Mouse (Mus musculus) midbrain, embryonic 13.5 days (tissue): ENCODE measurements around the gene Osbpl6. TPM values are rescaled to one million over a fixed set of nuclear protein-coding genes. Genes with fewer than 3 reads are reported as not detected.

Experiments used
- ATAC-seq: fragments of 200-750 bp; cut with Nextera tagmentation; 2 replicates; pipeline ENCODE4 v1.8.0; 2017; ENCODE audit warnings: mild to moderate bottlenecking, moderate TSS enrichment, moderate library complexity
- H3K27ac ChIP-seq: fragments of 300-500 bp; sonication (generic); 2 replicates; pipeline ENCODE4 v1.5.1; 2015; ENCODE audit warnings: inconsistent platforms, mild to moderate bottlenecking, moderate library complexity
- H3K27me3 ChIP-seq: fragments of 300-500 bp; sonication (generic); 2 replicates; pipeline ENCODE4 v1.6.1; 2015; ENCODE audit warnings: mild to moderate bottlenecking, inconsistent platforms
- H3K36me3 ChIP-seq: fragments of 300-500 bp; sonication (generic); 2 replicates; pipeline ENCODE4 v1.6.1; 2015; ENCODE audit warnings: mild to moderate bottlenecking, inconsistent platforms
- H3K4me1 ChIP-seq: fragments of 300-500 bp; sonication (generic); replicated peaks from 2 replicates; pipeline ENCODE4 v1.6.1; 2015; ENCODE audit warnings: inconsistent platforms
- H3K4me2 ChIP-seq: fragments of 300-500 bp; sonication (generic); replicated peaks from 2 replicates; pipeline ENCODE4 v1.6.1; 2015; ENCODE audit warnings: moderate library complexity, mild to moderate bottlenecking, inconsistent platforms
- H3K4me3 ChIP-seq: fragments of 300-500 bp; sonication (generic); replicated peaks from 2 replicates; pipeline ENCODE4 v1.5.1; 2015; ENCODE audit warnings: mild to moderate bottlenecking, inconsistent platforms
- H3K9ac ChIP-seq: fragments of 300-500 bp; sonication (generic); replicated peaks from 2 replicates; pipeline ENCODE4 v1.6.1; 2015; ENCODE audit warnings: mild to moderate bottlenecking, inconsistent platforms
- H3K9me3 ChIP-seq: fragments of 300-500 bp; sonication (generic); 2 replicates; pipeline ENCODE4 v1.6.1; 2016; ENCODE audit warnings: mild to moderate bottlenecking, inconsistent platforms
- WGBS: fragments of 180-500 bp; shearing (Covaris S2); methylation state at CpG from one replicate; pipeline ENCODE4 v1.1.7; 2015; 5-methylcytosine and 5-hydroxymethylcytosine counted together
- polyA plus RNA-seq: library from polyadenylated mRNA; unstranded; fragments of >200 nt; fragmentation: Nextera tagmentation; extraction: Ambion mirVana; gene quantifications from 2 replicates; pipeline ENCODE4 v1.2.1, GENCODE M21; 2015

Osbpl6 gene
- polyA plus RNA-seq, 1 experiment from 2014 or later, result 19.9 TPM

DNA sequence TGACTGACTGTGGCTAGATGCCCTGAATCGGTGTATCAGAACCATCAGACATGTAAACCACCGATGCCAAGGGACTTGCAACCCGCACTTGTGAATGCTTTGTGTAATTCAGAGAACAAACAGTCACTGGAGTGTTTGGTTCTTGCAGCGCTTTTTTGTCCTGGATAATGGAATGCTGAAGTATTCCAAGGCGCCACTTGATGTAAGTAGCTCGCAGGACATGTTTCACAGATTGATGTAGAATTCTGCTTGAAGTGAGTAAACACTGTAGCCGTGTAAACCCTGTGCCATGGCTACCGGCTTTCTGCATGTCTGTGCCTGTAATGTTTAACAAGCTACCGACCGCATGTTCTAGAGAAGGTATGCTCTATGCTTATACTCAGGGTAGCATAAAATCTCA is 141.9 kb downstream of the Osbpl6 start:
- H3K36me3 ChIP-seq, result no peaks in the 10 kb centered on the region
- WGBS, result 84% methylated on average over 10 of the region's 10 CpGs
- H3K4me1 ChIP-seq, result no peaks in the 10 kb centered on the region
- H3K9ac ChIP-seq, result no peak overlapping the region
- H3K27ac ChIP-seq, result no peak overlapping the region
- ATAC-seq, result no peak
- H3K9me3 ChIP-seq, result no peaks in the 10 kb centered on the region
- no peak overlapping the region for H3K4me3 ChIP-seq
- no peaks in the 10 kb centered on the region for H3K27me3 ChIP-seq
- no peak overlapping the region for H3K4me2 ChIP-seq

DNA sequence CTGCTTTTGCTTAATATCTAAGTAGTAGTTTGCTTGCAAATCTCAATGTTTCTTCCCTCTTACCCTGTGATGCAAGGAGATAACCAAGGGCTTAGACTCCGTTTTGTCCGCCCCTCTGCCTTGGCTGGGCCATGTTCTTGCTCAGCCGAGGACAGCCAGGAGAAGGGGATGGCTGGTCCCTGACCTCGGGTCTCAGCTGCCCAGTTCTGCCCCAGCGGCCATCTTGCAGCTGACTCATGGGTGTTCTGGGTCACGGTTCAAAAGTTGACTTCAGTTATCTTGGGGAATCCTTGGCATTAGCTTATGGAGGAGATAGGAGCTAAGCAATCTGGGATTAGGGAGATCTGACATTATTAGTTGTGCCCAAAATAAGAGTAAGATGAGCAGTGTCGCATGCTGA is 142.5 kb downstream of the Osbpl6 start:
- Histone ChIP-seq H3K27ac (no peak overlapping the region), H3K9ac (no peak overlapping the region), H3K9me3 (no peaks in the 10 kb centered on the region), H3K4me3 (no peak overlapping the region), H3K4me2 (no peak overlapping the region), H3K27me3 (no peaks in the 10 kb centered on the region), H3K36me3 (0 out of 2 replicates have a peak, but pooled peaks cover 3% of the 10 kb centered on the region), H3K4me1 (no peaks in the 10 kb centered on the region)
- ATAC-seq, result no peak
- WGBS, result 83% methylated on average over 7 of the region's 7 CpGs

GRCm38 (mm10) chr2:76549316-76549715 is 143.0 kb downstream of the Osbpl6 start:
- no peak for ATAC-seq
- H3K27ac ChIP-seq, result no peak overlapping the region
- no peaks in the 10 kb centered on the region for H3K4me1 ChIP-seq
- 88% methylated on average over 12 of the region's 12 CpGs for WGBS
- 0 out of 2 replicates have a peak, but pooled peaks cover 3% of the 10 kb centered on the region for H3K36me3 ChIP-seq
- no peak overlapping the region for H3K4me2 ChIP-seq
- no peaks in the 10 kb centered on the region for H3K27me3 ChIP-seq
- no peak overlapping the region for H3K4me3 ChIP-seq
- no peak overlapping the region for H3K9ac ChIP-seq
- no peaks in the 10 kb centered on the region for H3K9me3 ChIP-seq

DNA sequence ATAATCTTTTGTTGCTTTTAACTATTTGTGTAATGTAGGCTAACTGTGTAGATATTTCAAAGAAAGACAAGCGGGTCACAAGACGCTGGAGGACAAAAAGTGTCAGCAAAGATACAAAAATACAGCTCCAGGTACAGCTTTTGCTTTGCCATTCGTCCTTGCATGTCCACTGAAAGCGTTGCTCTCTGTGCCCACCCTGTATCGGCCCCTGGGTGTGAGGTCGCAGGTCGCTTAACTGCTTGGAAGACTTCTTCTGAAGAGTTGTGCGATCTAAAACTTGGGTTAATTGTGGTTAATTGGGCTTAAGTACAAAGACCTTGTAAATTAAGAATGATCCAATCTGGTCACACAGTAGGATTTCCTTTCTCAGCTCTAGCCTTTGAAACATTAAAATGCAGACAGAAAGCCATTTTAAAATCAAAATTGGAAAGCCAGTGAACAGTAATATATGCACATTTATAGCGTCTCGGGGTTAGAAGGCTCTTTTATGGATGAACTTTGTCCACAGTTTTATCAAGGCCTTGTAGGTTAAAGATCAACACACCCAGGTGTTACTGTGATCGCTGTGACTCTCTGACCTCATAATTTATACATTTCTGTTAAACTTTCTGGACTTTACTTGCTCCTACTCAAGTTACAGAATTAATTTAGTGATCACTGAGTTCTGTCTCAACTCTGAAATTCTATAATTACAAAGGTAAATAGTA is 149.7 kb downstream of the Osbpl6 start:
- WGBS, result 85% methylated on average over 11 of the region's 11 CpGs

GRCm38 (mm10) chr2:76560146-76560545 is 153.8 kb downstream of the Osbpl6 start:
- no peaks in the 10 kb centered on the region for H3K9me3 ChIP-seq
- peaks cover 2% of the 10 kb centered on the region; the same call in 1 of the 2 replicates for H3K36me3 ChIP-seq
- WGBS, result 89% methylated on average over 10 of the region's 10 CpGs
- H3K27ac ChIP-seq, result no peak overlapping the region
- no peak overlapping the region for H3K4me2 ChIP-seq
- no peak for ATAC-seq
- H3K4me1 ChIP-seq, result no peaks in the 10 kb centered on the region
- H3K9ac ChIP-seq, result no peak overlapping the region
- H3K4me3 ChIP-seq, result no peak overlapping the region
- no peaks in the 10 kb centered on the region for H3K27me3 ChIP-seq

More for the DNA sequence above, 149.7 kb downstream of the Osbpl6 start:
- no peak overlapping the region for H3K4me2 ChIP-seq
- no peaks in the 10 kb centered on the region for H3K4me1 ChIP-seq
- no peaks in the 10 kb centered on the region for H3K27me3 ChIP-seq
- no peak for ATAC-seq
- 0 out of 2 replicates have a peak, but pooled peaks cover 12% of the 10 kb centered on the region for H3K36me3 ChIP-seq
- H3K27ac ChIP-seq, result no peak overlapping the region
- H3K9me3 ChIP-seq, result no peaks in the 10 kb centered on the region
- H3K9ac ChIP-seq, result no peak overlapping the region
- no peak overlapping the region for H3K4me3 ChIP-seq

- no peak for ATAC-seq
- H3K4me2 ChIP-seq, result no peak overlapping the region
- H3K9ac ChIP-seq, result no peak overlapping the region
- H3K9me3 ChIP-seq, result no peaks in the 10 kb centered on the region
- no peak overlapping the region for H3K4me3 ChIP-seq
- WGBS, result 78% methylated on average over 4 of the region's 4 CpGs
- H3K27ac ChIP-seq, result no peak overlapping the region
- no peaks in the 10 kb centered on the region for H3K4me1 ChIP-seq
- no peaks in the 10 kb centered on the region for H3K27me3 ChIP-seq
- H3K36me3 ChIP-seq, result peaks cover 3% of the 10 kb centered on the region; the same call in 1 of the 2 replicates
These were observed 157.6 kb downstream of the Osbpl6 start for GRCm38 (mm10) chr2:76563862-76564261.

DNA sequence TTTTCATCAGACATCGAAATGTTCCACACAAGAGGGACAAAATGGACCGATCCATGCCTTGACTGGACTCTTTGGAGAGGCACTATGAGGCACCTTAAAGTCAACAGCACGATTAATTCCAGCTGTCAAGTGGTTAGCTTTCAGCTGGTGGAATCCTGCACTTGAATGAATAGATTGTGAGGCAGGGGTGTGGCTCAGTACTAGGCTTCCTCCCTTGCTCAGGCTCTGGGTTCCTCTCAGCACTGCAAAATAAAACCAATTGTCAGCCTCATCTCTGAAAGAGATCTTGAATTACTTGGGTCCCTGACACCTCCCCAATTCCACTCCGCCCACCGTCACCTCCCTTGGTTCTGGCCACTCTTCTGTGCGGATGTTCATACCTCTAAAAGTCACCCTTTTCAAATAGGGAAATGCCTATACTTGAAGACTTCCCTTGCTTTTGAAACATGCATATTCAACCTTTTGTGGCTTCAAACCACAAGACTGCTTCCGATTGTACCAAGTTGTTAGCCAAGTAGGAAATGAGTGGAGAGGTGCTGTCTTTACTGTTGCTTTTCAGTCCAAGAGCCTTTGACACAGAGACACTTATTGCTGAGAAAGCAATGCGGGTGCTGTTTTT is 160.7 kb downstream of the Osbpl6 start:
- no peaks in the 10 kb centered on the region for H3K9me3 ChIP-seq
- H3K27me3 ChIP-seq, result no peaks in the 10 kb centered on the region
- H3K4me3 ChIP-seq, result no peak overlapping the region
- peaks cover 3% of the 10 kb centered on the region; the same call in 1 of the 2 replicates for H3K36me3 ChIP-seq
- H3K4me2 ChIP-seq, result no peak overlapping the region
- no peaks in the 10 kb centered on the region; the same call in 1 of the 2 replicates for H3K4me1 ChIP-seq
- 85% methylated on average over 8 of the region's 8 CpGs for WGBS
- H3K9ac ChIP-seq, result no peak overlapping the region
- H3K27ac ChIP-seq, result no peak overlapping the region
- ATAC-seq, result no peak

DNA sequence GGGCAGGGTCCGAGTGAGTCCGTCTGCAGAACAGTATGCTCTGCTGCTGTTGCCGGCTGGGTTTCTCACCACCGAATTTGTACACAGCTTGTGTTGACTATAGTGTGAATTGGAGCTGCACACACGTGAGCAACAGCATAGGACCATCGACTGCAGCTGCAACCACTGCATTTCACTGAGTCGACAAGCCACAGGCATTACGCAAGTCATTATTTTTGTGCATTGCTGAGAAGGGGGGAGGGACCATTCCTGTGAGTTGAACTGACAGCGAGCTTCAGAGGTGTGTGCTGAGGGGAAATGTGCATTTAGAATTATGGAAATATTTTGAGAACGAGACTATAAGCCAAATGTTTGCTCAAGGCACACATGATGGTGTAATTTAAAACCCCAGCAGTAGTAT is 165.2 kb downstream of the Osbpl6 start:
- H3K36me3 ChIP-seq, result 0 out of 2 replicates have a peak, but pooled peaks cover 2% of the 10 kb centered on the region
- H3K4me1 ChIP-seq, result no peaks in the 10 kb centered on the region; the same call in 1 of the 2 replicates
- no peak overlapping the region for H3K9ac ChIP-seq
- H3K4me3 ChIP-seq, result no peak overlapping the region
- ATAC-seq, result no peak; the same call in 1 of the 2 replicates
- H3K9me3 ChIP-seq, result no peaks in the 10 kb centered on the region
- no peaks in the 10 kb centered on the region for H3K27me3 ChIP-seq
- no peak overlapping the region for H3K27ac ChIP-seq
- no peak overlapping the region for H3K4me2 ChIP-seq
- 77% methylated on average over 10 of the region's 10 CpGs for WGBS

GRCm38 (mm10) chr2:76578911-76579310 is 172.6 kb downstream of the Osbpl6 start:
- WGBS, result 77% methylated on average over 8 of the region's 8 CpGs
- no peak for ATAC-seq

GRCm38 (mm10) chr2:76585090-76585489 is 178.8 kb downstream of the Osbpl6 start:
- Histone ChIP-seq H3K4me1 (no peaks in the 10 kb centered on the region), H3K9ac (no peak overlapping the region), H3K27ac (no peak overlapping the region), H3K4me3 (no peak overlapping the region), H3K4me2 (no peak overlapping the region), H3K9me3 (no peaks in the 10 kb centered on the region), H3K27me3 (no peaks in the 10 kb centered on the region), H3K36me3 (peaks cover 29% of the 10 kb centered on the region)
- no peak for ATAC-seq
- WGBS, result 95% methylated on average over 13 of the region's 13 CpGs

More at GRCm38 (mm10) chr2:76578911-76579310, 172.6 kb downstream of the Osbpl6 start:
- H3K4me1 ChIP-seq, result no peaks in the 10 kb centered on the region
- no peaks in the 10 kb centered on the region for H3K9me3 ChIP-seq
- no peaks in the 10 kb centered on the region for H3K27me3 ChIP-seq
- no peak overlapping the region for H3K9ac ChIP-seq
- H3K36me3 ChIP-seq, result peaks cover 5% of the 10 kb centered on the region; the same call in 1 of the 2 replicates
- no peak overlapping the region for H3K4me3 ChIP-seq
- H3K27ac ChIP-seq, result no peak overlapping the region
- no peak overlapping the region for H3K4me2 ChIP-seq

- WGBS, result 74% methylated on average over 10 of the region's 10 CpGs
- no peak overlapping the region for H3K4me2 ChIP-seq
- H3K9me3 ChIP-seq, result no peaks in the 10 kb centered on the region
- peaks cover 37% of the 10 kb centered on the region for H3K36me3 ChIP-seq
- ATAC-seq, result no peak
- H3K4me3 ChIP-seq, result no peak overlapping the region
- H3K27me3 ChIP-seq, result no peaks in the 10 kb centered on the region
- H3K27ac ChIP-seq, result no peak overlapping the region
- H3K4me1 ChIP-seq, result no peaks in the 10 kb centered on the region
- no peak overlapping the region for H3K9ac ChIP-seq
These were observed 180.6 kb downstream of the Osbpl6 start for GRCm38 (mm10) chr2:76586906-76587305.

DNA sequence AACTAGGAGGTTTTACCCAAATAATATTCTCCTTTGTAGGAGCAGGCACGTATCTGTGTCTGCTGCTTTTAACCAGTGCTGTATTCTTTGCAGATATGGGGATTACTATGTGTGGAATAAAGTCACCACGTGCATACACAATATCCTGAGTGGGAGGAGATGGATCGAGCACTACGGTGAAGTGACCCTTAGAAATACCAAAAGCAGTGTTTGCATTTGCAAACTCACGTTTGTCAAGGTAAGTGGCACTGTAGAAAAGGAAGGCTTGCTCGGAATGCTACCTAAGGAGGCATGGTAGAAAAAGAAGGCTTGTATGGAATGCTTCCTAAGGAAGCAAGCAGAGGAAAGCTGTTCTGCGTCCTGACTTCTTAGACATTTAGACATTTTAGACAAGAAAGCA is 183.9 kb downstream of the Osbpl6 start:
- Histone ChIP-seq H3K9ac (no peak overlapping the region), H3K27me3 (no peaks in the 10 kb centered on the region), H3K4me3 (no peak overlapping the region), H3K27ac (no peak overlapping the region), H3K4me2 (no peak overlapping the region), H3K36me3 (peaks cover 25% of the 10 kb centered on the region), H3K9me3 (no peaks in the 10 kb centered on the region), H3K4me1 (no peaks in the 10 kb centered on the region)
- no peak for ATAC-seq
- WGBS, result 92% methylated on average over 7 of the region's 7 CpGs
